Mouse (Mus musculus) megakaryocyte, embryonic 14.5 days (primary cell): Measurements from ENCODE around the gene Mef2a.

Source experiments
- FLI1 ChIP-seq: IDR thresholded peaks from 2 replicates; pipeline ENCODE4 v1.6.1; 2012; ENCODE audit warnings: low read length, inconsistent platforms, mixed read lengths
- GATA1 ChIP-seq: IDR thresholded peaks from 3 replicates; pipeline ENCODE4 v1.6.1; 2012; ENCODE audit warnings: mixed read lengths, low read length, inconsistent platforms, borderline replicate concordance

- TF ChIP-seq GATA1 (no peak), FLI1 (no peak)
Observed at GRCm38 (mm10) chr7:67211341-67211740, 161.3 kb downstream of the Mef2a start.
